Mouse (Mus musculus) lung, postnatal 4 days (tissue): ENCODE data around the gene Col25a1.

Experiments
- DNase-seq, 2 experiments: peaks; one replicate each; pipeline ENCODE4 v3.0.0; 2021

Col25a1 gene

DNA sequence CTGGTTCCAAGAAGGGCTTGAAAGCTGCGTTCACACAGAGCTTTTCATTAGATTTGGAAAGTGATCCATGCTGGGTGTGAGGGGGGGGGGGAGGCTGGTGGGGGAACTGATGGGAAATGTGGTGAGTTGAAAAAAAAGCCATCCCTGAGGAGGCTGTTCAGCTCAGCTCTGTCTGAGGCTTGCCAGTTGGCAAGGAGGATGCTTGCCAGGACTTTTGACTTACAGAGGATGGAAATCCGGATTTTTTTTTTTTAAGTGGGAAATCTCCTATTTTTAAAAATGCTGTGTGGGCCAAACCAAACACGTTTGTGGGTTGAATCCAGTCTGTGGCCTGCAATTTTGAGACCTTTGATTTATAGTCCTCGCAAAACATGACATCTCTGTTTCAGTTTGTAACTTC is 35.6 kb downstream of the Col25a1 start:
- no peak for DNase-seq

DNA sequence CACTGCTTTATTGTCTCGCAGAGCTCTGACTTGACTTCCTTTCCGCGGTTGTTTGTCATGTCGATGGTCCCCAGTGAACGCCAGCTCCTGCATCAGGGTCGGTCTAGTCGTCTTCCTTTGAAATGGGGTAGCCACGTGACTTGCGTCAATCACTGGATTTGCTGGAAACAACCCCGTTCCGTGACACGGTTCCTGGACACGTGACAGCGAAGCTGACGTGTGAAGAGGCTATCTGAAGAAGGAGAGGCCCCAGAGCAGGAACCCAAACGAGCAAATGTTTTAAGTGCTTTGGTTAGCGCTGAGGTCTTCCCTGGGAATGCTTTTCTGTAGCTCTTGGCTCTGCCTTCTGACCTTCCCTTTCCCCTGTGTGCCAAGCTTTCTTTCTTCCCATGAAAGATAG is 41.5 kb downstream of the Col25a1 start:
- DNase-seq = no peak

DNA sequence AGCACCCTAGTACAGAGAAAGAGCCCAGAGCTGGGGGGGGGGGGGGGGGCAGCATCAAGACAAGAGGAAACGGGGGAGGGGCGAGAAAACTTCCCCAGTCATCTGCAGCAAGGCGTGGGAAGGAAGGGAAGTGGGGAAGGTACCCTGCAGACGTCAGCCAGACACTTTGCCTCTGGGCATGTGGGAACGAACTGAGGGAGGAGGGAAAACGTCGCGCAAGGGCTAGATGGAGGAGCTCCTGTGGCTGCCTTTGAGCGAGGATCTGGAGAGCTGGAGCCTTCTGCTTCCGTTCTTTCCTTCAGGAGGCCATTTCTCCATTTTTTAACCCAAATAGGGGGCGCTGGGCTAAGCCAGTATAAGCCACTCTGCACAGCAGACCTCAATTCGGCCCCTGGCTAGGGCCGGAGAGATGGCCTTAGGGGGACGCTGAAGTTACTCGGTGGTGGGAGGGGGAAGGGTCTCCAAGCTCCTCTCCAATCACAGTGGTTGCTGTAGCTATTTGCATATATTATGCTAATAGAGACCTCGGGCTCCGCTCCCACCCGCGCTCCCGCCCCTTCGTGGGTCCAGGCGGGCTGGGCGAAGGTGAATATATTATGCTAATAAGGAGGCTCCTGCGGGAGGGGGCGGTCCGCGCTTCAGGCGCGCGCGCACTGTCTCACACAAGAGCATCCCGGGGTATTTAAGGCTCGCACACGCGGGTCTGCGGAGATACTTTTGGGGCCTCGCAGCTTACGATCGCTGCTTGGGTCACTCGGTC is 49.1 kb downstream of the Col25a1 start:
- DNase-seq = peak; percentile 78 to 91

DNA sequence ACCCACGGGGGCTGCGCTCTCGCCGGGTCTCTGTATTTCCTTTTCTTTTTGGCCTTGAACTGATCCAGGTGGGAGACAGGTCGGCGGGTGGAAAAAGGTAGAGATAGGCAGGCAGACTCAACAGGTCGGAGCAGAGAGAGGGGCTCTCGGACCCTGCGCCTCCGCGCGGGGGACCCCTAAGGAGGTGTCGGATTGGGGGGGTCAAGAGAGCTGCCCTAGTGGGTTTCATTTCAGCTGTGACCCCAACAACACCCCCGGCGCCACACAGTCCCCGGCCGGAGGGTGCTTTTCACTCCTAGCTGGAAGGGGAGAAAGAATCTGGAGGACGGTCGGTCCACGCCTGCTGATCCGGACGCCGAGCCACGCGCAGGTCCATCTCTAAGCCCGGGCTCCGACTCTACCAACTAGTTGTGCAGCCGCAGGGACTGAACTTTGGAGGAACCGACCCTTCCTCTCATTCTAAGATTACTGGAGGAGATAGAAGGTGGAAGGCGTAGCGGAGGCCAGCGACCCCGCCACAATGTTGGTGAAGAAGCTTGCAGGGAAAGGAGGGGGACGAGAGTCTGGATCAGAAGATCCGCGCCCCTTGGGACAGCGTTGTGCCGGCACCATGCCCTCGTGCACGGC is 49.8 kb downstream of the Col25a1 start:
- DNase-seq = peak; percentile 17 to 25

DNA sequence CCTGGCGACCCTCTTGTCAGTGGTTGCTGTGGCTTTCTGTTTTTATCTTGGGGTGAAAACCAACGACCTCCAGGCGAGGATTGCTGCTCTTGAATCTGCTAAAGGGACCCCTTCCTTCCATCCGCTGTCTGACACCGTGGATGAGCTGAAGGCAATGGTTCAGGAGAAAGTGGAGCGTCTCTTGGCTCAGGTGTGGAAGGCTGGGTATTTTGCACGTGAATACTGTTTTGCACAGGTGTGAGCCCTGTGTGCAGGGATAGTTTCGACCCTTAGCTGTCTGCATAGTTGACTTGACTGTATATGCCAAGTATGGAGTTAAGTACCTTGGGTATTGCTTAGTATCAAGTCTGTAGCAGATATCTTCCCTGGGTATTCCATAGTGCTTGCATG is 50.3 kb downstream of the Col25a1 start:
- no peak for DNase-seq

DNA sequence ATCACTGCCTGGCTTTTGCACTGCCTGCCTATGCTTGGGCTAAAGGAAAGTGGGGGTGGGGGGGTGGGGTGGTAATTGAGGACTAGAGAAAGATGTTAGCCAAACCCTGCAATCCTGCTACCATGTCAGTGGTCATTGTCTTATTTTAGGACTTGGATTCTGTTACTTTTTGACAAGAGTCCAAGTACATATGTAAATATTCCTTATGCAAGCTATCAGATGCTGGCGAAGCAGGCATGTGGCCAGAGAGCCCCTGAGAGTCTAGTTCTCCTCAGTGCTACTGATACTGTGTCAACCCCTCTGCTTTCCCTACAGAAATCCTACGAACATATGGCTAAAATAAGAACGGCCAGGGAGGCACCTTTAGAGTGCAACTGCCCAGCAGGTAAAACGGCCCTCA is 51.1 kb downstream of the Col25a1 start:
- no peak for DNase-seq

DNA sequence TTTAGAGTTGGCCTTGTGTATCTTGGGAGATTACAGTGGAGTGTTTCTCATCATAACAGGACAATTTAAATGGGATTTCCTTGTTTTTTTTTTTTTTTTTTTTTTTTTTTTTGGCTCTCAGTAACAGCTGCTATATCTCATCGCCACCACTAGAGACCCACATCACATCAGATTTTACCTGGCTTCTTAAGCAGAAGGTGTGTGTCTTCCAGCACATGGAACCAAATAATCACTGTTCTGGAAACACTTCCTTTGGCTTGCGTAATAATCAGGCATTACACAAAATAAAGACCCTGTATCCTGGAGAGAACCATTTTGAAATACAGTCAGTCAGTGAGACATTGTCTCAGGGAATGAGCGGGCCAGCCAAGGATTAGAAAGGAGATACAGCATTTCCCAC is 53.8 kb downstream of the Col25a1 start:
- no peak for DNase-seq

DNA sequence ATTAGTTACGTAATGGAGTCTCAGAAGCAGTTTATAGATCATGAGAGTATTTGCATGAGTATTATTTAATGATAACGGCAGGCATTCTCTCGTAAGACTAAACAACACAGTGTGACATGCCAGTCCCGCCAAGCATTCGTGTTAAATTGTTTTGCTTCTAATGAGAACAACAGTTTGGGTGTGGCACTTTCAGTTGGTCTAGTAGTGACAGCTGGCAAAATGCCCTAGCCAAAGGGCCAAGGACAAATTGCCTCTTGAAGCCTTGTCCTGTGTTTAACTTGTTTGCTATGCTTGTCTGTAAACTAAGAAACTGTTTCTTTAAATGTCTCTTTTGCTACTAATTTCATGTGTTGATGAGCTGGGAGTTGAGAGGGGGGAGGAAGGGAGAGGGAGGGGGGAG is 56.3 kb downstream of the Col25a1 start:
- peak in 1 of 2 experiments; percentile 23 for DNase-seq

DNA sequence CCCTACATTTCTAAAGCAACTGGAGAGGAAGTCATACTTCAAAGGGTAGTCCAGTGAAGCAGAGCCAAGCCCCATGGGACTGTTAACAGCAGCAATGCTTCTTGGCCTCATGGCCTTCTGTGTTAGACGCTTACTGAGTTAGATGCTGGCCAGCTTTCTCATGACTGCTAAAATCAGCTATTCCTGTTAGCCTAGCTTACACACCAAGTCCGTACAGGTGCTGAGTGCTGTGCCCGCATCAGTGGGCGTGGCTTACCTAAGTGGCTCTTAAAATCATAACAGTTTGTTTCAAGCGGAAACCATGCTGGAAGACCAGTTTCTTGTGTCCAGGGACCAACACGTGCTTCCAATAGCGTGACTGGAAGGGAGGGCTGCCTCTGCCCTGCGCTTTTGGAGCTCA is 62.1 kb downstream of the Col25a1 start:
- peak; percentile 19 to 27 for DNase-seq

DNA sequence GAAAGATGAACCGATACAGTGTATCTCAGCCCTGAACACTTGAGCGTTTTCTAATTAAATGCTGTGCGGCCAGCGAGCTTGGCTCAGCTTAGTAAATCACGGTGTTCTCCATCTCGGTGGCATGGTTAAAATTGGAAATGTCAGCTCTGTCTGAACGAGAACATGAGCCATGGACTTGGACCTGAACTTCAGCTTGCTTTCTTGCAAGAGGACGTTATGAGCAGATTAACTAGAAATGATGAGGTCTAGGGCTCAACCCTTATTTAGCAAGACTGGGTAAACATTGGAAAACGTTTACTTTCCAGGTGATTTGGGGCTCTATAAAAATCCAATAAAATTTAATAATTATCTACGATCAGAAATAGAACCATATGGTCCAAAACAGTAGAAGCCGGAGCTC is 83.3 kb downstream of the Col25a1 start:
- no peak for DNase-seq

DNA sequence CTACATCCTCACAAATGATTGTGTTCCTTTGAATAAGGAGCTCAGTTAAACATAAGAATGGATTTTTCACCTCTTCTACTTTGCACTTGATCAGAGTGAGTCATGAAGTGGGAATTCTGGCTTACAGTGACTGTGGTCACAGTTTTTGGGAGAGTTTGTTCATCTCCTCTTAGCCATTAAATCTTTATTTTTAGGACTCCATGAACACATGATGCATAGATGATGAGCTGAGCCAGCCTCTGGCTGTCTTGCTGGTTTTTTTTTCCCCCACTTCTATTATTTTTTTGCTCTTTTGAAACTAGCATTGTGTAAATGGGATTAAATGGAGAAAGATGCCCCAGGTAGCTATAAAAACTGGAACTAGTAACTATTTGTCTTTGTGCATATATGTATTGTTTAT is 84.8 kb downstream of the Col25a1 start:
- DNase-seq = no peak

DNA sequence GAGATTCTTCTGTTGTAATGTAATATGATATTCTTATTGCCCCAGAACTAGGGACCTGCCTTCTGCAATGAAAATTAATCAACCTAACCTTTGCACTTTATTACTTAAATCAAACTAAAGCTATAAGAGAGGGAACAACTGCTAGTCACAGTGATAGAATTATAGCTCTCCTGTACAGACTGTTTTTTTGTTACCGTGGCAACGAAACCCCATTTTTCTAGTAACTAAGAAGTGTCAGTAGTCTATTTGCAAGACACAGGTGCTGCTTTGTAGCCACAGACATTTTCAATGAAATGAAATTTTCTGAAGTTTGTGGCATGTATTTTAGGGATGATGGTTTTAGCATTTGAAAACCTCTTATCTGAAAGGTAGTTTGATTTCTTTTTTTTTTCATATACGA is 85.3 kb downstream of the Col25a1 start:
- no peak for DNase-seq

DNA sequence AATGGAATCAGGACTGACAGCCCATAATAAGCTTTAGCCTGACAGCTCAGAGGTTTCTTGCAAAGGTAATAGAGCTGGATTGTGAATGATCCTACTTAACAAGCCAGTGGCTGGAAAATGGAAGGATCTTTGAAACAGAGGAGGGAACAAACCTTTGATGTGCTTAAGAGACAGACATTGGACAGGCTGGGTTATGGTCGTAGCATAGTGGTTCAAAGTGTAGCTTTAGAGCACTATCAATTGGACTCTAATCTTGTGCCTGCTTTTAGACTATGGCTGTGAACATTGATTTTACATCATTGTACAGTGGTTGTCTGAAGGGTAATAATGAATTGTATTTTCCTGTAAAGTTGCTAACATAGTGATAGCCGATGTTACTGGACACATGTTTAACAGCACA is 86.4 kb downstream of the Col25a1 start:
- no peak for DNase-seq

DNA sequence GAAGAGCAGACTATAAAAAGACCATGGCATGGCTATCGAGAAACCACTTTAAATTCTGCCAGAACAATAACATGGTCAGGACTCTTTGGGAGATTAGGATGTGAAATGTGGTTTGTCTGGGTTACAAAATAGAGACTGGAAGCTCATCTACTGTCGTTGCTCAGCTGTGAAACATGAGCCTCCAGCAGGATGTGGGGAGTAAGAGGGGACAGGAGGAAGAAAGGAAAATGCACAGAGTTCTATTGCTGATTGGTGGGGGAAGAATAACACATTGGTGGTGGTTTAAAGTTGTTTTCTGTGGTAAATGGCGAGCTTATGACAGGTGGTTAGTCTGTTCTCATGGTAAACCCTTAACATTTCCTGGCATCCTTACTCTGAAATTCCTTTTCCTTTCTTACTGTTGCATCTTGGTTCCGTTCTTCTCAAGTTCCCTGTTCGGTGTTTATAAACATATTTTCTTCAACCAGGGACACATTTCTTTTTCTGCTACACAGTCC is 87.0 kb downstream of the Col25a1 start:
- no peak for DNase-seq

DNA sequence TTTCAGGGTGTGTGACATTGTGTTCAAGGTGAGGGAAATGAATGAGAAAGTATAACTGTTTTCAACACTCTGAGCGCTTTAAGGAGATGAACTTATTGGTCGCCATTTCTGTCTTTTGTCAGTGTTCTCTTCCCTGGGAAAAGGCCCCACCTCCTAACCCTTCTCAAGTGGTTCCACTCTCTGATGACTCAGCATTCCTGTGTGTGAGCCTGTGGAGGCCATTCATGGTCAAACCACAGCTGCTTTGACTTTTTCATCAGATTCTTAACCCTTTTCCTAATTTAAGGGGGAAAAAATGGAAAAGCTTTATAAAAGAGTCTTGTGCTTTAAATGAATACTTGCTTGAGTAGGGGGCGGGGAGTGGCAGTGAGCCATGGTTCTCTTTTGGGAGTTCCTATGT is 89.5 kb downstream of the Col25a1 start:
- DNase-seq = no peak

DNA sequence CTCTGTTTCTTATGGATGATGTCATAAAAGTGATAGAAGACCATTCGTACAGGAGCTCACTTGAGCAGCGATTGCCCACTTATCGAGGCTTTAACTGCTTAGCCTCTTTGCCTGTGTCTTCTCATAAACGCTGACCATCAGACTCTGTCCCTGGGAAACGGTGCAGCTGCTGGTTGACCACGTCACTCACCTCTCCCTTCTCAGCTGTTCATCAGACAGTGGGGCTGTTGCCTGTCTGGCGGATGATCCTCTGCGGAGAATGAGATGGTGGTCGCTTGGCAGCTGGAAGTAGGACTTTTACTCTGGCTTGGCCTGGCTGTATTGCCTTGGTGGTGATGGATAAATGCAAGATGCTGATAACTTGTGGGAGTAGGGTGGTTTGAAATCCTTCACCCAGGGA is 96.9 kb downstream of the Col25a1 start:
- DNase-seq = no peak

DNA sequence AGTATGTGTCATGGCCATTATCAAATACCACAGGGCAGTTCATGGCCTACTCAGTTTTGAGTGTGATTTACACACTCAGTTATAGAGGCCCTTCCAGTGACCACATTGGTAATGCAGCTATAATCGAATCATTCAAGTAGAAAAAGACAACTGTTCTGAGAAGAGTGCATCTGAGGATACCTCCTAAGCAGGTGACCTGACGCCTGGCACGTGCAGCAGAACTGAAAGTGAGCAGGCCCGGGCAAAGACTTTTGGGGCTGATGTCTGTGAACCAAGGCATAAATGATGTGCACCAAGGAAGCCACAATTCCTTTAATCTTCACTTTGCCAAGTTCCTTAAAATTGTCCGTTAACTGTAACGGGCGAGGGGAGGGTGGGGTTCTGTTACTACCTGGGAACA is 101.6 kb downstream of the Col25a1 start:
- DNase-seq = no peak

DNA sequence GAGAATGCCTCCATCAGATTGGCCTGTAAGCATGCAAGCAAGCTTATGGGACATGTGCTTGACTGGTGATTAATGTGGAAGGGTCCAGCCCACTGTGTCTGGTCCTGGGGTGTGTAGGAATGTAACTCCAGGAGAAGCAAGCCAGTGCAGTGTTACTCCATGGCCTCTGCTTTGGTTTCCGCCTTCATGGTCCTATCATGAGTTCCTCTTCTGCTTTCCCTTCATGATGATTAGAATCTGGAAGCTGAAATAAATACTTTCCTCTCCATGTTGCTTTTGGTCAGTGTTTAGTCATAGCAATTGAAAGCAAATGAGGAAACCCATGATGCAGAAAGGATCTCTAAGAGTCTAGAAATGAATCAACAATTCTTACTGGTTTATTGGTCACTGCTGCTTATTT is 103.9 kb downstream of the Col25a1 start:
- no peak for DNase-seq

DNA sequence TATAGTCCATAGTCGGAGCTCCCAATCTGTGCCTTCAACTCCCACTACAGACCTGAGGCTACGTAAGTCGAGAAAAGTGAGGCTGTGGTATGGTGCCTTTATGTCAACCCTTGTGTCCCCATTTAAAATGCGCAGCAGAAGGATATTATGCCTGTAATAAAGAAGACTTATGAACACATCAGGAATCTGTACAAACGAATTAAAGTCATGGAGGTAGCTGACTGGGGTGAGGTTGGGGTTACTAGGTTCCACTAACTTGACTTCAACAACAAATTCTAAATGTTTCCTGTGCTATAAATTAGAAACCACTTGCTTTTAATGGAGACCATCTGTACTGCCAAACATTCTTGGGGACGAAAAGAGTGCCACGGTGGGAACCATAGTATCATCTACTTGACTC is 104.8 kb downstream of the Col25a1 start:
- no peak for DNase-seq

DNA sequence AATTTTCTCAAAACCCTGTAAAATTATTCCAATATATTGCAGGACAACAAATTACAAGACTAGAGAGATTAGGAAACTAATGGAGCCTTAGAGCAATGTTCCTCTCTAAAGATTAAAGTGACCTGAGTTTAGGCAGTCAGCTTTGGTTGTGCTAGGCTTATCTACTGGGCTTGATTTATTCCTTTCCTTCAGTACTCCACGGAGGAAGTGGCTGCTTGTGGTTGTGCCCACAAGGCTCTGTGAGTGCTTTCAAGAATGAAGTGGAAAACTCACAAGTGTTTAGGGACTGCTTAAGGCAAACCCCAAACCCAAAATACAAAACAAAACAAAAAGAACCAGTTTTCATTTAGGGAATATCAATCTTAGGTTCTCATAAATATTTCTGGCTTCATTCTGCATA is 106.6 kb downstream of the Col25a1 start:
- DNase-seq = no peak

DNA sequence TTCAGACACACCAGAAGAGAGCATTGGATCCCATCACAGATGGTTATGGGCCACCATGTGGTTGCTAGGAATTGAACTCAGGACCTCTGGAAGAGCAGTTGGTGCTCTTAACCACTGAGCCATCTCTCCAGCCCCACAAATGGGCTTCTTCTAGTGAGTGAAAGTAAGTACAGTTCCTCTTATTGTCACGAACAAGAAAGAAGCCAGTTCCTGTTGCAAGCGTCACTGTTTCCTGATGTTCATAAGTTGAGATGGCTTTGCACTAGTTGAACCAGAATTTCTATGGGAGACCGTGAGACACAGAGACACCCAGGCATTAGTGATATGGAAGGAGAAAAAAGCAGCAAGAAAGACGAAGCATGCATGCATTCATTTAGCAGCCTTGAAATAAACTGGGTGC is 110.6 kb downstream of the Col25a1 start:
- no peak for DNase-seq

DNA sequence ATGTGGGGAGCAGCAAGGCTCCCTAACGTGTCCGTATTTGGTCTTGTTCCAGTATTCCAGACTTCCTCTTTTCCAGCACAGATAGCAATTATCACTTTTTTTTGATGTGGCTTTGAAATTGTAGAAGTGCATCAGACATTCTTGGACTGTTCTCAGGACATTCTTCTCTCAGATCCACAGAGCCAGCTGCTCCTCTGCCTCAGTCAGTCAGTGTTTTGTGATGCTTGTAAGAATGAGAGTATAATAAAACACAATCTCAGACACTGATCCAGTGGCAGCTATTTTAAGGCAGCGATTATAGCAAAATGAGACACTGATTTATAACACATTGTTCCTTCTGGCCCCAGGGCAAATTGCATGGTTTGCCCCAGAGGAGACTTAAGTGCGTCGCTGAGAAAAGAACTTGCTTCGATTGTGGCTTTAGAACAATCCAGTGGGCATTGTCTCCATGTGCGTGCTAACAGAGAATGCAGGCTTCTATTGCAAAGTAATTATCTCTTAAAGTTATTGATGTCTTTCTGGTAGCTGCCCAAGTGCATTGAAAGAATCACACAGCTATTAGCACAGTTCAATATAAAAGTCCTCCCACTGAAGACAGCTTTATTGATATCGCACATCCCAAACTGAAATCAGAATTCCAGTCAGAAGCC is 111.5 kb downstream of the Col25a1 start:
- no peak for DNase-seq

DNA sequence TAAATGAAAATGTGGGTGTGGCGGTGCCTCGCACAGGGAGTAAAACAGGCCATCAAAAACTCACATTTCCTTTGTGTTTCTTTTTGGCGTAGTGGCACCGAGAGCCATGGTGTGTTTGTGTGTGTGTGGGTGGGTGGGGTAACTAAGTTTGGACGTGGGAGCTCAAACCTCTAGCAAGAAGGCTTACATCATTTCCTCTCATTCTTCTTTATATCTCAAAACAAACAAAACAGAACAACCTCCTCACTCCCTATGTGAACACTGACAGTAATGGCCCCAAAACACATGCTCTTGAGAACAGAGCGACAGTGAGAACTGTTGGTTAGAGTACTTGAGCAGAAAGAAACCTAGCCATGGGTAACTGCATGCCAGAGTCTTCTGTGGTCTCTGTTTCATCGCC is 121.1 kb downstream of the Col25a1 start:
- peak in 1 of 2 experiments; percentile 25 for DNase-seq

DNA sequence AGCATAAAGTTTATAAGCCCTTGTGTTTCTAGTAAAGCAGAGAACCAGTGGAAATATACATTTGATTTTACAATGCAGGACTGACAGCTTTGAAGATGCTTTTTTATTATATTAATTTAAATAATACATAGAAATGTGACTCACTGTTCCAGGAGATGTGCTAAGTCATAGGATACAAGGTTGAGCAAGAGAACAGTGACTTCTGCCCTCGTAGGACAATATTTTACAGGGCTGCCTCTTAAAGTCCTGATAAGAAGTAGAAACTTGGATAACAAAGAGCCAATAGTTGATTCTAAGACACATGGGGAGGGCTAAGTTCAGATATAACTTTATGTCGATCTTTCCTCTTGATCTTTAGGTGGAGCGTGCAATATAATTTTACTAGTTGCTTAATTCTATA is 124.8 kb downstream of the Col25a1 start:
- DNase-seq = no peak
